Mouse (Mus musculus) T-helper 1 cell (primary cell): ENCODE data around the gene Cfap77.

Source experiments
- in situ Hi-C: fragments of 300-600 bp; cut with MboI, MseI; formaldehyde crosslinking; loops from one replicate; pipeline ENCODE4 v1.15.1; 2025; ENCODE audit warnings: high pct_unique_total_duplicates

Gene Cfap77

GRCm38 (mm10) chr2:29052943-29053454 lies 1.9 kb downstream of the Cfap77 start:
- in situ Hi-C loops, result loop anchor here (5.0 kb wide), 1 partner anchor 296 kb away; no protein-coding TSS in a partner anchor

- in situ Hi-C loops, result loop anchor here (5.0 kb wide), 1 partner anchor 295 kb away; no protein-coding TSS in a partner anchor
Measured at GRCm38 (mm10) chr2:29051932-29052331, 2.9 kb downstream of the Cfap77 start.

GRCm38 (mm10) chr2:29046151-29046550 lies 8.7 kb downstream of the Cfap77 start:
- in situ Hi-C loops, result no loop called here

GRCm38 (mm10) chr2:29042124-29042523 lies 12.7 kb downstream of the Cfap77 start:
- in situ Hi-C loops, result loop anchor here (5.0 kb wide), 1 partner anchor 120 kb away; no protein-coding TSS in a partner anchor

GRCm38 (mm10) chr2:29041477-29041768 lies 13.4 kb downstream of the Cfap77 start:
- in situ Hi-C loops, result loop anchor here (5.0 kb wide), 1 partner anchor 119 kb away; no protein-coding TSS in a partner anchor

DNA sequence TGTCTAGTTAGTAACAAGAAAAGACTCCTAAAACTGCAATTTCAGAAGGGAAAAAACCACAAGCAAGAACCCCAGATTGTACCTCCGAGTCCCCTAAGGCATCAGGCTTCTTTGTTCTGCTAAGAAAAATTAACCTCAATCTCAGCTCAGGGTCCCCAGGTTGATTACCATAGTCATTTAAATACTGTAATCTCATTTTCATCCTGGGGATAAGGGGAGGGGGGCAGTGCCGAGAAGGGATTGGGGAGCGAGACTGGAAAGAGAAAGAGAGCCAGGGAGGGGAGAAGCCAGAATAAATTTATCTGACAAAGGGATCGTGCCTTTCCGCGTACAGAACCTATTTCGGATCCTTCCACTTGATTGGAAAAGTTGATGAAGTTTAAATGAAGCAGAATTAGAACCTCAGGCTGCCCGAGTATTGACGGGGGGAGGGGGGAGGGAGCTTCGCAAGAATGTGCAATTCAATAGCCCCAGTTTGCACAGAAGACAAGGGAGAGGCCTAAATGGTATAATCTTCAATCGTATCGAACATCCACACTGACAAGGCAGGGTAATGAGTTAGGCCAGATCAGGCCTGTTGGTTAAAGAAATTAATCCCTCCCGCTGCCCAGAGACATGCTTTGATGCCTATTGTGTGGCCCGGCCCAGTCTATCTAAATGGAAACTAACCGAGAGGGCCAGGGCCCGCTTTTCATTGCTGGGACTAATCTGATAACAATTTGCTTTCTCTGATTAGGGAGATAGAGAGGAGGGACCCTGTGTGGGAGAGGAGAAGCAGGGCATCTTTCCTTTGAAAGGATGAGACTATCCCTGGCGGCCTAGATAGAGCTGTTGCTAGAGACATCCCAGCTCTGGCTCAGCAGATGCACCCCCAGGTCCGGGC lies 14.0 kb downstream of the Cfap77 start:
- in situ Hi-C loops, result loop anchor here (5.0 kb wide), 1 partner anchor 119 kb away; no protein-coding TSS in a partner anchor

GRCm38 (mm10) chr2:29039741-29040140 lies 15.1 kb downstream of the Cfap77 start:
- in situ Hi-C loops, result loop anchor here (5.0 kb wide), 1 partner anchor 117 kb away; no protein-coding TSS in a partner anchor

GRCm38 (mm10) chr2:29035698-29036097 lies 19.2 kb downstream of the Cfap77 start:
- in situ Hi-C loops, result no loop called here

DNA sequence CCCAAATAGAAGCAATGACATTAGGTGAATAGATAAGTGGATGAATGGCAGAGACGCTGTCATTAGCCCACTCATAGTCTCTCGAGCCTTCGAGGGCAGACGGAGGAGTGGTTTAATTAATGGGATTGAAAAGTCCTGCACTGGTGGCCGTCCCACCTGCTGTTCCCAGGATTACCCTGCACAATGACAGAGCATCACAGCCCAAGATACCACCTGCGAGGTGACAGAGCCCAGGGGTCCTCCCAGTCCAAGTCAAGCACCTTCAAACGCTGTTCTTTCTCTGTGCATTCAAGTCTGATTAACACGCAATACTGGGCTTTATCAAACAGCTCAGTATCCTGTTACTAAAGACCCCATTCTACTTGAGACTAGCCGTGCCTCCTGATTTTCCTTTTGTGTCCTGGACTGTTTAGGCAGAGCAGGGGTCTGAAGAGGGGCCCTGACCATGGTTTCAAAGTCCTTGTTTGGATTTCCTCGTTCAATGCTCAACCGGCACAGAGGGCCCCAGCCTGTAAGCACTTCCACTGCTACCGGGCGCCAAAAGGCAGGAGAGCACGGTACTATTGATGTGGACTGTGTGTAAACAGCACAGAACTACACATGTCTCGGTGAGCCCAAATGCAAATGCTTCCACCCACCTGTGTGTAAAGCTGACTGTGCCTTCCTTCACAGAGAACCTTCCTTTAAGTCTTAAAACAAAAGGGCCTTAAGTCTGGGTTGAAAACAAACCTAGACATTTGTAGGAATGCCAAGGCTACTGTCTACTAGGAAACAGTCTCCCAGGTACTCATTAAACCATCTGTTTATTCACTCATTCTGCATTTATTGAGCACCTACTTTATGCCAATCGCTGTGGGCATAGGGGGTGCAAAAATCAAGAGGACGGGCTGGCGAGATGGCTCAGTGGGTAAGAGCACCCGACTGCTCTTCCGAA lies 20.1 kb downstream of the Cfap77 start:
- in situ Hi-C loops, result no loop called here

DNA sequence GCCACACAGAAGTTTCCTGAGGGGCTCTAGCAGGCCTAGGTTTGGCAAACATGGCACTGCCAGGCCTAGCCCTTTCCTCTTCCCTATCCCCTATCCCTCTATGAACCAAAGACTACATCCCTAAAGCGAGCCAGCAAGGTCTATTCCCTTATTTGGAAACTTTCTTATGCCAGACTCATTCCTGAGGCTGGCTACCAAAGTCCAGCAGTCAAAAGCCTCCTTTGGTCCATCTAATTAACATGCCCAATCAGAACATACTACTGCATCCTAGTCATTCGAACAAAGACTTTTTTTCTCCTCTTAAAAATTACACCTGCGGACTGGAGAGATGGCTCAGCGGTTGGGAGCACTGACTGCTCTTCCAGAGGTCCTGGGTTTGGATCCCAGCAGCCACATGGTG lies 22.9 kb downstream of the Cfap77 start:
- in situ Hi-C loops, result no loop called here

DNA sequence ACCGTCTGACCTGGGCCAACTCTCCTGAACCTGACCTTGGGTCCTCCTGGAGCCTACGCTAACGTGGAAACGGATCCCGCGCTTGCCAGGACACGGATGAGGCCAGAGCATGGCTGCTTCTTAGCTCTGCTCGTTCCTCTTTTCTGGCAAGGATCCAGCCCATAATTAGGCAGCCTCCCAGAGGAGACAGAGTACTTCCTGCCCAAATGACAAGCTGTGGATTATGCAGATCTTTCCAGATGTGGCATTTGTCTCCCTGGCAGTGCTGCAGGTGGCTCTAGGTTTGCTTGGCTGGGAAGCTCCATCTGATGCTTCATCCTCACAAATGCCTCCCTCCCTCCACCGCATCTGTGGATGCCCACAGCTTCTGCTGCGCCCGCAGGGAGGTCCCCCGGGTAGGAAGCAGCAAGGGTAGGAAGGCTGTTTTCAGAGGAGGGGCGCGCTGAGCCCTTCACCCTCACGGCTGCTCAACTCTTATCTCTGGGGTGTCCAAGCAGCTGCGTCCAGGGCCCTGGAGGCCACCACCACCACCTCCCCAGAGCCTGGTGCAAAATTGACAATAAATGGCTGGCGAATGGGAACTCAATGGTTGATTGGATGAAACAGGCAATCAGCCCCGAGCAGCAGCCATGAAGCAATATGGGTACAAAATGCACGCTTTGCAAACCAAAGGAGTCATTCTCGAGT lies 24.7 kb downstream of the Cfap77 start:
- in situ Hi-C loops, result no loop called here

GRCm38 (mm10) chr2:29025284-29025683 lies 29.6 kb downstream of the Cfap77 start:
- in situ Hi-C loops, result no loop called here

DNA sequence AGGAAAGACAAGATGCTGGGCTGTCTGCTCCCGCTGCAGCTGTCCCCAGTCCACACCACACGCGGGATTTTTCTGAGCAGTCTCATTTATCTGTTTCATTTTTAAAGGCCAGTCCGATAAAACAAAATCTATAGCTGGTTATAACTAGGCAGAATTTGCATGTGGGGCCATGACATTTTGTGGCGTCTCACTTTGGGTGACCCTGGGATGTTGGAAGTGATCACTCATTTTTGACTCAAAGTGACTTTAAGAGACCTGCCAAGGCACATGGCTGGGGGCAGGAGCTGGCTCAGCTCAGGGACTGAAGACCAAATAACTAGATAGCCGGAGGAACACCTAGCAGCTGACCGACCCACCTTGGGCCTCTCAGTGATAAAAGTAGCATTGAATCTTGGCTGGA lies 31.9 kb downstream of the Cfap77 start:
- in situ Hi-C loops, result no loop called here

DNA sequence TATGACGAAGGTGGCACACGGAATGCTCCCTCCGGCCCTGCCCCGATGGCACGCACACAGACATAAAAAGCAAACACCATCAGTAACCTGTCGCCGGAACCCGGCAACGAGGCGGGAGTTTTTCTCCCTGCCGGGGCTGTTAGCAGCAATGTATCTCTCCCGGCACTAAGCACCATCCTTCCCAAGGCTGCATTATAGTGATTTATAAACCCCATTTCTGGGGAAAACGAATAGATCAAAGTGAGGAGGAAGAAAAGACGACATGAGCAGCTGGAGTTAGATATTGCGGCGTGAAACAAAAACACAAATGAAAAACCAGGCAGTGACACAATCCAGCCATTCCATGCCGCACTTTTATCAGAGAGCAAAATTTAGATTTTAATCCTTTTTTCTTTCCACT lies 33.8 kb downstream of the Cfap77 start:
- in situ Hi-C loops, result no loop called here

DNA sequence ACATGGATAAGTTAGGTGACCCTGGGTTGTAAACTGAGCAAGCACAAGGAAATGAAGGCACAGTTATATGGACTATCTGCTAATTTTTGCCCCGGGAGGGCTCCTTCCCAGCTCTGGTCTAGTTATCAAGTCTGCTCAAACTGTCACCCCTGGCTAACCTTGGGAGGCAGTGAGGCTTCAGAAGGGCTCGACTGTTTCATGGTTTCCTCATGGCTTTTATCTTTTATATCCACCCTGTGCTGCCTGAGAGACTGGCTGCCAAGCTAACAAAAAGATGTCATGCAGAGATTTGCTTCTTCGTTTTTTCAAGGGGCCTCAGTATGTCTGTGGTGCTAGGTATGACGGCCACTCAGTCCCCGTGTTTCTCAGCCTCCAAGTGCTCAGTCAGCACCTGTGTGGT lies 36.2 kb downstream of the Cfap77 start:
- in situ Hi-C loops, result no loop called here

DNA sequence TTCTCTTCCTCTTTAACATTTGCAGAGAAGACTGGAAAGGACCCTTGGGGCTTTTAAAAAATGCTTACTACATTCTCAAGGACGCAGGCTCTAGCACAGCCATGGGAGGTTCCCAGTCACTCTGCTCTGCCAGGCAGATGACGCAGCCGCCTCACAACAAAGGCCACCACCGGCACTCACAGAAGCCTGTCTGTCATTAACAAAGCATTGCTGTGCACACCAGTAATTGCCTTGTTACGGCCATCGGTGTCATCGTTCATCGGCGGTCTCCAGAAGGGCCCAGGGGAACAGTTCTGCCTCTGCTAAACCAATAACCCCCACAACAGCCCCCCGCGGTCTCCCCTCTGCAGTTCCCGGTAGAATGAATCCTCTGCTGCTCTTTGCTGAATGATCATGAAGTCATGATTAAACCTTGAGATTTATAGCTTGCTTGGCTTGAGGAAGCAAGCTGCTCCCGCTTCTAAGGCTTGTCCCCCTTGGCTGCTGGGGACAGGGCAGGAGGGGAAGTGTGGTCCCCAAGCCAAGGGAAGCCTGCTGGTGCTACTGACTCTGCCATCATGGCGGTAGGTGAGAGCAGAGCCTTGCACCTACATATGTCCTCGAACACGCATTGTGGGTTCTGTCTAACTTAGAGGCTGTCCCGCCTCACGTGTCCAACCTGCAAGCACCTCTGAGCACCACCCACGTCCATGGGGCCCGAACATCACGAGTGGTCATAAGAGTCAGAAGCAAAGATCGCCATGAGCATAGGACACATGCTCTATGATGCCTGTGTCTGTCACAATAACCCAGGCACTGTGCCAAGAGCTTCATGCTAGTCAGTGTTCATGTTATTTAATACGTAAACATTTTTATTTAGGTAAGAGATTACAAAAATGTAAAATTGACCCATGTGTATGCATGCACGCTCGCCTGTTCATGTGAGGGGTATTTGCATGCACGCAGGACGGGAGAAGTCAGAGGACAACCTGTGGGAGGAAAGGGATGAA lies 38.0 kb downstream of the Cfap77 start:
- in situ Hi-C loops, result no loop called here

DNA sequence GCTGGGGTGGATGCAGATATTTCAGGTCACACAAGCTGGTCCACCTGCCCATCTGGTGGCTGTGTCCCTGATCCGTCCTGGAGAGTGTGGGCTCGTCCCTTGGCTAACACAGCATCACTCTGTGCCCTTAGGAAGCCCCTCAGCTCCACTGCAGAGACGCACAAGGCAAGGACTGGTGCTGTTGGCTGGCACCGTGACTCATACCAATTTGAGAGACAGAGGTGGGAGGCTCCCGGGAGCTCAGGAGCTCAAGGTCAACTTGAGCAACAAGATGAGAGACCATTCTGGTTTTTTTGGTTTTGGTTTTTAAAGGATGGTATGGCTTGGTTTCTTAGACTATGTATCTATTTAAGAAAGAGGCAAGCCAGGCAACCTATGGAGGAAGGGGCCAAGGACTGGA lies 42.3 kb downstream of the Cfap77 start:
- in situ Hi-C loops, result no loop called here

DNA sequence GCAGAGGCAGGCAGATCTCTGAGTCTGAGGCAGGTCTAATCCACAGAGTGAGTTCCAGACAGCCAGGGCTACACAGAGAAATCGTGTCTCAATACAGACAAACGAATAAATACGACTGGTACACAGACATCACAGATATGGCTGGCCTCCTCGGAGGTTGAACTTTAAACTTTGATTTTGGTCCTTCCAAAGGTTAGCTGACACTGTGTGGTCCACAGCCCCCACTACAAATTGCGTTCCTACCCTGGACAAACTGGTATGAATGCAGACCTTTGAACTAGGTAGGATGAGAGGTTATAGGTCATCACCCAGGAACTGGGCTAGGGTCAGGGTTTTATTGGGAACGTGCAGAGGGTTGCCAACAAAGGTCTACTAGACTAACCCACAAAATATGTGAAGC lies 47.2 kb downstream of the Cfap77 start:
- in situ Hi-C loops, result no loop called here

DNA sequence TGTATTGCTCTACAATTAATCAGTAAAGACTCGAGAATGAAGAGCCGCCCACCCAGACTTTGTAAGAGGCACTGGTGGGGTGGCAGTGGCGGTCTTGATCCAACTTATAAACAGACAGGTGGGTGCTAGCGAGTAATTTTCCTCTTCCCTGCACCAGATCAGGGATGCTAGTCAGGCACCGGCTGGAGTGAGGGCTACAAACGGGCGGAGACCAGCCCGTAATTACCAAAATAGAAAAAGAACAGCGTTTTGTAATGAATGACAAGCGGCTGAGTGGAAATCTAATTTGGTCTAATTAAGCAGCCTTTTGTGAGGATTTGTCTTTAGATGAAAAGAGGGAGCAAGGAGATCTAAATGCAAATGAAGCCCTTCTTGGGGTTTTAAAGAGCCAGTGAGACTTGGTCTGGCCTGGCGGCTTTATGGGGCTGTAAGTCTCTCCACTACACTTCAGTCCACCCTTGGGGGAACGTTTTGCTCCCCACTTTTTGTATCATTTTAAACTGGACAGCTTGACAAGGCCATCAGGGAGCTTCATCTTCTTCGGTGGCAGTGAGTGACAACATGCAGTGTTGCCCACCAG lies 48.3 kb downstream of the Cfap77 start:
- in situ Hi-C loops, result no loop called here

DNA sequence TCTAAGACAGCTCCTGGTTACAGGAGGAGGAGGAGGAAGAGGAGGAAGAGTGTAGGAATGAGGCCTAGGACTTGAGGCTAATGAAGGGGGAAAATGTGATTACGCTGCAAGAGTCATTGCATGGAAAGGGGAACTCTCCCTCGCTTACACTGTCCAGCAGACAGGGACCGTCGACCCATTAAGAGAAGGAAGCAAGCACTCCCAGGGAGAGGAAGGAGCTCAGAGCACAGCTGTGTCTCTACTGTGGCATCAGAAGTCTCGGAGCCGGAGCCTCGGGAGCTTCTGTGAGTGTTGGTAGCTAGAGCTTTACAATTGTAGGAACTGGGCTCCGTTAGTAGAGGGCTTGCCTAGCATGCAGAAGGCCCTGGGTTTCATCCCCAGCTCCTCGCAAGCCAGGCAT lies 50.8 kb downstream of the Cfap77 start:
- in situ Hi-C loops, result no loop called here
